Mouse (Mus musculus) G1E-ER4 (cell line): Measurements from ENCODE around the gene Pnpla3. TPM values are rescaled to one million over a fixed set of nuclear protein-coding genes. Genes with fewer than 3 reads are reported as not detected.

Experiments
- GATA1 ChIP-seq: IDR thresholded peaks from one replicate; pipeline ENCODE4 v1.8.0; 2012; ENCODE audit warnings: low read length, inconsistent platforms
- polyA plus RNA-seq: library from polyadenylated mRNA; stranded (reverse); fragments of >175 nt; gene quantifications from 2 replicates; pipeline ENCODE4 v1.2.3, GENCODE M21; 2012

Gene Pnpla3
- polyA plus RNA-seq, 1 experiment: not detected

- TF ChIP-seq GATA1: no peak
These were observed 43.3 kb downstream of the Pnpla3 start for GRCm38 (mm10) chr15:84210941-84211340.

GRCm38 (mm10) chr15:84211564-84211963, 43.9 kb downstream of the Pnpla3 start:
- TF ChIP-seq GATA1: no peak

GRCm38 (mm10) chr15:84212031-84212755, 44.6 kb downstream of the Pnpla3 start:
- TF ChIP-seq GATA1: no peak

GRCm38 (mm10) chr15:84212756-84213105, 45.1 kb downstream of the Pnpla3 start:
- no peak for TF ChIP-seq GATA1

GRCm38 (mm10) chr15:84213162-84213739, 45.6 kb downstream of the Pnpla3 start:
- no peak for TF ChIP-seq GATA1

DNA sequence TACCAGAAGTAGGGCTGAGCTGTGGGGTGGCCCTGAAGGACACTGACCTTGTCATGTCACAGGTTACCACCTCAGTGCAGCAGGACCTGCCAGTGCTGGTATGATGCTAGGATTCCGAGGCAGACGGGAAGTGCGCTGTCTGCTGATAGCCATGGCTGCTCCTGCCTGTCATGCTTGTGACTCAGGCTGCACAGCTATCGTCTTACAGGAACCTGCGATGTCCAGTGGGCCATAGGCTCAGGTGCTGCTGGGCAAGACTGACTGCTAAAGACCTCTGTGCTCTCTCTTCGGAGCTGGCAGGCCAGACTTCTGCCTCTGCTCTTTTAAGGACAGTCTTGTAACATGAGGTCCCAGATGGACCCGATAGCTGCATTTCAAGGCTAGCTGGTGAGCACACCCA, 46.8 kb downstream of the Pnpla3 start:
- no peak for TF ChIP-seq GATA1

GRCm38 (mm10) chr15:84215273-84215672, 47.6 kb downstream of the Pnpla3 start:
- no peak for TF ChIP-seq GATA1

DNA sequence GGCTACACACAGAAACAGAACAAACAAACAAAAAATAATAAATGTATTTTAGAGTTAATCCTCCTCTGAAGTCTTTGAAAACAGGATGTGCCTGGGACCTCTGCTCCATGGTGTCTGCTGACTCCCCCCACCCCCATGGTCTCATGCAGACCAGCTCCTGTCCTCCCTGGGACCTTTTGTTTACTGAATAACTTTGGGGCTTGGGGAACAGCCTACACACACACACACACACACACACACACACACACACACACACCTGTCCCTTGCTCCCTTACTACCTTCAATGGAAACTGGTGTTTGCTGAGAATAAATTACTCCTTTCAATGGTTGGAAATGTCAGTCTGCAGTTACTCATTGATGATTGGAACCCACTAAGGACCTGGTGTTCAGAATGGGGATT, 48.4 kb downstream of the Pnpla3 start:
- TF ChIP-seq GATA1: no peak

DNA sequence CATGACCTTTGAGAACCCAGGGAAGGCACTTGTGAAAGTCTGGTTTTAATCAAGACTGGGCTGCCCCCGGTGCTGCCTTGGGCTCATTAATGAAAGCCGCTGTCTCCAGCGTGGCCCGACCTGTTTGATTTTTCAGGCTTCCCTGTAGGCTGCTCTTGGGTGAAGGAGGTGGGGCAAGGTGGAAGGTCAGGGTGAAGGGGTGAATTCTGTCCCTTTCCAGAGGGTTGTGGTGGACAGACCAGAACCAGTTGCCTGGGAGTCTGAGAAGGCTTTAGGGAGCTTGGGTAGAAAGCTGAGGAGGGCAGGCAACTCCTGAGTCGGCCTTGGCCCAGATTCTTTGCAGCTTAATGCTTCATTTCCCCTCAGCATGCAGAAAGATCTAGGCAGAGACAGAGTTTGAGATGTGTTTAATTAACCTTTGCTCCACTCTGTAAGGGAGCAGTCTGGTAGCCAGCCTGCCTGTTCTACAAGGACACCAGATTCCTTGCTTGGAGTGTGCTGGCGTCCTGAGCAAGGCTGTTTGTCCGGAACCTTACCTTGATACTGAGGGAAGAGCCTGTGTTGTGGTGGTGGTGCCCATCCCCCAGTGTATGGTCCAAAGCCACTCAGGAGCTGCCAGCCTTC, 48.9 kb downstream of the Pnpla3 start:
- no peak for TF ChIP-seq GATA1

DNA sequence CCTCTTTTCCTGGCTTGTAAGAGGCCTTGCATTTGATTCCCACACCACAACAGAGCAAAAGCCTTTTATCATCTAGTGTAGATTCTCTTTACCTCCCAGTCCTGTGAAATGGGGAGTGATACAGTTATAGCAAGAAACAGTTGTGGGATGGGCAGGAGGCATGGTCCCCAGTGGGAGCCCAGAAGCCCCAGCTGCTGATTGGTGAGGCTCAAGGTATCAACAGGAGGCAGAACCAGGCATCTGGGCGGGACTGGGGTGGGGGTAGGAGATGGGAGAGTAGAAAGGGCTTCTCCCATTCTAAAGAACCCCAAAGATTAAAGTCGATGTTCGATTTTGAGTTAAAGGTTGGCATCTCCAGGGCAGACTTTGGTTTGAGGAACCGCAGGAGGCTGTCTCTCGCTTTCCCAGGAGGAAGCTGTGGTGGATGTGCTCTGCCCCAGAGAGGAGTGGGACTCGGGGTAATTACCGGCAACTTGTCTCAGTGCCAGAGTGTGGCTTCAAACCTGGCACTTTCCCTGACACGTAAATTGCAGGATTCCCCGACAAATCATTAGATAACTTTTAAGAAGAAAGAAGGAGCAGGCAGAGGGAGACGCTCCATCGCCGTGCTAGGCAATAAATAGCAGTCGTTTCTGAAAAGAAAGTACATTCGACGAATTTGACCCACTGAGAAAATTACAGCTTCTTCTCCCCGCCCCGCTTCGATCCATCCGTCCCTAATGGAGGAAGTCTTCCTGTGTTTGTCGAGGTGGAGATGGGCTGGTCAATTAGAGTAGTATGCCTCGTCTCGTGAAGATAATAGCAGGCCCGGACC, 50.5 kb downstream of the Pnpla3 start:
- no peak for TF ChIP-seq GATA1

DNA sequence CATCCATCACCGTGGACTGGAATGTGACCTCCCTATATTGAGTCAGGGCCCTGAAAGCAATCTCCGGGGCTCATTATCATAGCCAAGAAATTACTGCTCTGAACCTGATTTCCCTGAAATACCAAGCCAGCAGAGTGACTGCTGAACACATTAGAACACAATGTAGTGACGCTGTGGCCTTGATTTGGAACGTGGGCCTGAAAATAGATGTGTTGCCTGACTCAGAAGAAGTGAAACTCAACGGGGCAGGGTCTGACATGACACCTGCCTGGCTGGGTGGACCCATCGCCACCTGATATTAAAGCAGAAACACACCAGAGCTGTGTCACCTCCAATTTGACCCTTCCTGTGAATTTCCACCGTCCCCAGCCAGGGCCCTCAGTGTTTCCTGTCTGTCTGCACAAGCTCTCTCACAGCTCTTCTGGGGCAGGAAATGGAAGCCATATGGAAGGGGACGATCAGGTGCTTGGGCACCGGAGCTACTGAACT, 51.2 kb downstream of the Pnpla3 start:
- no peak for TF ChIP-seq GATA1

DNA sequence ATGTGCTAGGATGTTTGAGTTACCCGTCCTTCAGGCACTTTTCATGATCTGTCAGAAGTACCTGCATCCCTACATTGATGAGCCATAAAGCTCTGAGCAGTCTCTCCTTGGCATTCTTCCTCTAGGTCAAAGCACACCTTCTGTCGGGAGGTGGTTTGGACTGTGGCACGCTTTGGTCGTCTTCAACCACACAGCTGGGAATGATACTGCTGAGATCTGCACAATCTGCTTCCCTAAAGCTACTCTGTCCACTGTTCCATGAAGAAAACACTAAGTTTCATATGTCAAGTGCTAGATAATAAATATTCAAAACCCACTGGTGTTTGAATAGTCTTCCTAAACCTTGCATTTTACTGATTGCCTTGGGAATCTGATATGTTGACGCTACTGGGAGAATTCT, 53.9 kb downstream of the Pnpla3 start:
- no peak for TF ChIP-seq GATA1

- TF ChIP-seq GATA1: no peak
These were observed 55.8 kb downstream of the Pnpla3 start for GRCm38 (mm10) chr15:84223423-84223822.

DNA sequence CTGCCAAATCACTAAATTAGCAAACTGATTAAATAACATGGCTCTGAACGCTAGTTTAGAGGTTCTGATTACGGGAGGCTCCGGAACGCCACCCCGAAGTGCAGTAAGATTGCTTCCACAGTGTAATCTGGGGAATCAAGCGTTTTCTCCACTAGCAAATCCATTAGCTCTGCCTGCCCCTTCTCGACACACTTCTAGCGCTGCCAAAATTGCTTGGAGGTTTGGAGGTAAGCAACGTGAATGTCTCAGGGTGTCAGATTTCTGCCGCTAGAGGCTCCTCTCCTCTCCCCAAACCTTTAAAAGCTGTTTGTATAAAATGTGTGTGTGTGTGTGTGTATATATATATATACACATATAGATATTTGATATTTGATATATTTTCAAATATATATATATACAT, 57.1 kb downstream of the Pnpla3 start:
- no peak for TF ChIP-seq GATA1

DNA sequence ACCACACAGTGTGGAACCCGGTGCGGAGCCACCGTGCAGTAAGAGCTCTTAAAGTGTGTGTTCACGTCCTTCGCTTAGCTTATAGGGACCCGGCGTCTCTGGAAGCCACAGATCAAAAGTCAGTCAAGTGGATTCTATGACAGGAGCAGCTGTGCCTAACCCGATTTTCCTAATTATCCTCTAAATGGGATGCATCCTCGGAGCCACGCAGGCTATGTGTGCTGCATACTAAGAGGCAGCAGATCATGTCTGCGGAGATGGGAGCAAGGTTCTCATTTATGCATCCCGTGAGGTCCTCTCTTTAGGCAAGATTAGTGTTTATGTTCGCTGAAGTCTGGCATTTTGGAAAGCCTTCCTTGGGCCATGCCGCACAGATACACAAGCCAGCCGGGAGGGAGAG, 59.3 kb downstream of the Pnpla3 start:
- TF ChIP-seq GATA1: no peak

- TF ChIP-seq GATA1: no peak
These were observed 63.0 kb downstream of the Pnpla3 start for GRCm38 (mm10) chr15:84230661-84231060.
